Mouse (Mus musculus): ENCODE measurements around the gene Mapk12. TPM values are rescaled to one million over a fixed set of nuclear protein-coding genes. Genes with fewer than 3 reads are reported as not detected.

The Mapk12 gene
- polyA plus RNA-seq, 1 experiment from 2014 or later, result 4.7 TPM

GRCm38 (mm10) chr15:89169431-89169830 is 28.9 kb upstream of the Mapk12 start:
- Histone ChIP-seq H3K27ac (peak overlapping the region; percentile 82), H3K36me3 (peaks cover 47% of the 10 kb centered on the region), H3K9ac (peak overlapping the region; percentile 47; the same call in 1 of the 2 replicates), H3K27me3 (no peaks in the 10 kb centered on the region), H3K9me3 (no peaks in the 10 kb centered on the region), H3K4me1 (peaks cover 64% of the 10 kb centered on the region), H3K4me3 (peak overlapping the region; percentile 16), H3K4me2 (peak overlapping the region; percentile 53)
- WGBS, result 3% methylated on average over 10 of the region's 10 CpGs
- ATAC-seq (ENCODE audit: insufficient number of reproducible peaks, insufficient read depth, low FRiP score, low TSS enrichment, low read depth), result peak; percentile 74

GRCm38 (mm10) chr15:89168922-89169321 is 28.4 kb upstream of the Mapk12 start:
- peaks cover 59% of the 10 kb centered on the region for H3K4me1 ChIP-seq
- H3K9me3 ChIP-seq, result no peaks in the 10 kb centered on the region
- peak overlapping the region; percentile 47; the same call in 1 of the 2 replicates for H3K9ac ChIP-seq
- H3K27me3 ChIP-seq, result no peaks in the 10 kb centered on the region
- H3K4me3 ChIP-seq, result peak overlapping the region; percentile 16
- no peak for ATAC-seq (ENCODE audit: insufficient number of reproducible peaks, insufficient read depth, low FRiP score, low TSS enrichment, low read depth)
- H3K27ac ChIP-seq, result peak overlapping the region; percentile 82
- WGBS, result 44% methylated on average over 10 of the region's 10 CpGs
- H3K4me2 ChIP-seq, result peak overlapping the region; percentile 53
- H3K36me3 ChIP-seq, result peaks cover 52% of the 10 kb centered on the region

GRCm38 (mm10) chr15:89165478-89165877 is 25.0 kb upstream of the Mapk12 start:
- 92% methylated on average over 12 of the region's 12 CpGs for WGBS
- H3K4me2 ChIP-seq, result no peak overlapping the region

GRCm38 (mm10) chr15:89161397-89161796 is 20.9 kb upstream of the Mapk12 start:
- no peak for ATAC-seq (ENCODE audit: insufficient number of reproducible peaks, insufficient read depth, low FRiP score, low TSS enrichment, low read depth)
- WGBS, result 68% methylated on average over 9 of the region's 9 CpGs

More at GRCm38 (mm10) chr15:89165478-89165877, 25.0 kb upstream of the Mapk12 start:
- Histone ChIP-seq H3K36me3 (peaks cover 86% of the 10 kb centered on the region), H3K27me3 (no peaks in the 10 kb centered on the region), H3K9me3 (no peaks in the 10 kb centered on the region), H3K4me3 (no peak overlapping the region), H3K4me1 (peaks cover 26% of the 10 kb centered on the region), H3K9ac (no peak overlapping the region), H3K27ac (no peak overlapping the region)
- no peak for ATAC-seq (ENCODE audit: insufficient number of reproducible peaks, insufficient read depth, low FRiP score, low TSS enrichment, low read depth)

GRCm38 (mm10) chr15:89158516-89158915 is 18.0 kb upstream of the Mapk12 start:
- Histone ChIP-seq H3K4me2 (no peak overlapping the region), H3K4me1 (no peaks in the 10 kb centered on the region), H3K4me3 (no peak overlapping the region), H3K9ac (no peak overlapping the region), H3K36me3 (peaks cover 100% of the 10 kb centered on the region), H3K27me3 (no peaks in the 10 kb centered on the region), H3K9me3 (no peaks in the 10 kb centered on the region), H3K27ac (no peak overlapping the region)
- no peak for ATAC-seq (ENCODE audit: insufficient number of reproducible peaks, insufficient read depth, low FRiP score, low TSS enrichment, low read depth)
- 93% methylated on average over 16 of the region's 16 CpGs for WGBS

More at GRCm38 (mm10) chr15:89161397-89161796, 20.9 kb upstream of the Mapk12 start:
- H3K9ac ChIP-seq, result no peak overlapping the region
- no peaks in the 10 kb centered on the region for H3K27me3 ChIP-seq
- no peak overlapping the region for H3K4me2 ChIP-seq
- no peaks in the 10 kb centered on the region for H3K4me1 ChIP-seq
- no peak overlapping the region for H3K4me3 ChIP-seq
- H3K36me3 ChIP-seq, result peaks cover 100% of the 10 kb centered on the region
- no peak overlapping the region for H3K27ac ChIP-seq
- H3K9me3 ChIP-seq, result no peaks in the 10 kb centered on the region

- H3K27me3 ChIP-seq, result no peaks in the 10 kb centered on the region
- 67% methylated on average over 7 of the region's 7 CpGs for WGBS
- H3K36me3 ChIP-seq, result peaks cover 97% of the 10 kb centered on the region
- no peak overlapping the region for H3K27ac ChIP-seq
- H3K4me1 ChIP-seq, result no peaks in the 10 kb centered on the region
- no peak overlapping the region for H3K9ac ChIP-seq
- no peak overlapping the region for H3K4me3 ChIP-seq
- ATAC-seq (ENCODE audit: insufficient number of reproducible peaks, insufficient read depth, low FRiP score, low TSS enrichment, low read depth), result no peak
- no peak overlapping the region for H3K4me2 ChIP-seq
- no peaks in the 10 kb centered on the region for H3K9me3 ChIP-seq
These were observed 17.5 kb upstream of the Mapk12 start for GRCm38 (mm10) chr15:89157954-89158353.

- H3K4me1 ChIP-seq, result peaks cover 30% of the 10 kb centered on the region
- peaks cover 40% of the 10 kb centered on the region for H3K36me3 ChIP-seq
- H3K4me2 ChIP-seq, result no peak overlapping the region
- H3K9me3 ChIP-seq, result no peaks in the 10 kb centered on the region
- no peak overlapping the region for H3K9ac ChIP-seq
- H3K27me3 ChIP-seq, result peaks cover 20% of the 10 kb centered on the region
- ATAC-seq (ENCODE audit: insufficient number of reproducible peaks, insufficient read depth, low FRiP score, low TSS enrichment, low read depth), result no peak
- H3K27ac ChIP-seq, result no peak overlapping the region
- no peak overlapping the region for H3K4me3 ChIP-seq
These were observed 11.8 kb upstream of the Mapk12 start for GRCm38 (mm10) chr15:89152312-89152711.

- H3K27ac ChIP-seq, result 0 out of 2 replicates have a peak overlapping the region, but pooled peaks have one; percentile 39
- peak overlapping the region; percentile 77 for H3K9ac ChIP-seq
- H3K4me3 ChIP-seq, result peak overlapping the region; percentile 71
- peaks cover 18% of the 10 kb centered on the region for H3K36me3 ChIP-seq
- H3K27me3 ChIP-seq, result peaks cover 43% of the 10 kb centered on the region
- H3K4me1 ChIP-seq, result peaks cover 41% of the 10 kb centered on the region
- no peaks in the 10 kb centered on the region for H3K9me3 ChIP-seq
- no peak for ATAC-seq (ENCODE audit: insufficient number of reproducible peaks, insufficient read depth, low FRiP score, low TSS enrichment, low read depth)
- 2% methylated on average over 13 of the region's 13 CpGs for WGBS
- H3K4me2 ChIP-seq, result peak overlapping the region; percentile 94
These were observed 9.5 kb upstream of the Mapk12 start for GRCm38 (mm10) chr15:89150041-89150390.

- peak within 1 kb of the TSS; percentile 94 for H3K4me2 ChIP-seq
- under 1% methylated on average over 58 of the region's 61 CpGs for WGBS
These were observed 9.0 kb upstream of the Mapk12 start, which contains the start of gene Mapk11 for GRCm38 (mm10) chr15:89149271-89150040. Mapk11 (minus strand) TSS chr15:89149628.

GRCm38 (mm10) chr15:89148496-89149270 is 8.2 kb upstream of the Mapk12 start:
- peak overlapping the region; percentile 69 for H3K27ac ChIP-seq
- peak overlapping the region; percentile 71 for H3K4me3 ChIP-seq
- peak overlapping the region; percentile 77 for H3K9ac ChIP-seq
- peaks cover 4% of the 10 kb centered on the region for H3K36me3 ChIP-seq
- 4% methylated on average over 25 of the region's 25 CpGs for WGBS
- no peaks in the 10 kb centered on the region for H3K9me3 ChIP-seq
- H3K27me3 ChIP-seq, result peaks cover 55% of the 10 kb centered on the region
- peak overlapping the region; percentile 94 for H3K4me2 ChIP-seq
- H3K4me1 ChIP-seq, result peaks cover 41% of the 10 kb centered on the region
- ATAC-seq (ENCODE audit: insufficient number of reproducible peaks, insufficient read depth, low FRiP score, low TSS enrichment, low read depth), result no peak

More at GRCm38 (mm10) chr15:89149271-89150040, 9.0 kb upstream of the Mapk12 start, which contains the start of gene Mapk11:
- H3K4me1 ChIP-seq, result peaks cover 41% of the 10 kb centered on the region
- peak within 1 kb of the TSS; percentile 69 for H3K27ac ChIP-seq
- no peaks in the 10 kb centered on the region for H3K9me3 ChIP-seq
- H3K9ac ChIP-seq, result peak within 1 kb of the TSS; percentile 77
- H3K27me3 ChIP-seq, result peaks cover 49% of the 10 kb centered on the region
- peak within 1 kb of the TSS; percentile 71 for H3K4me3 ChIP-seq
- H3K36me3 ChIP-seq, result peaks cover 12% of the 10 kb centered on the region
- peak; percentile 45; the same call in 1 of the 2 replicates for ATAC-seq (ENCODE audit: insufficient number of reproducible peaks, insufficient read depth, low FRiP score, low TSS enrichment, low read depth)

- 60% methylated on average over 4 of the region's 4 CpGs for WGBS
- Histone ChIP-seq H3K9me3 (no peaks in the 10 kb centered on the region), H3K9ac (no peak overlapping the region), H3K4me1 (peaks cover 41% of the 10 kb centered on the region), H3K27ac (no peak overlapping the region), H3K4me2 (peak overlapping the region; percentile 94), H3K4me3 (peak overlapping the region; percentile 71), H3K36me3 (no peaks in the 10 kb centered on the region), H3K27me3 (peaks cover 55% of the 10 kb centered on the region)
- no peak for ATAC-seq (ENCODE audit: insufficient number of reproducible peaks, insufficient read depth, low FRiP score, low TSS enrichment, low read depth)
These were observed 7.4 kb upstream of the Mapk12 start for GRCm38 (mm10) chr15:89147895-89148294.
